Mouse (Mus musculus) midbrain, embryonic 15.5 days (tissue): Measurements from ENCODE around the gene Hlx. TPM values are rescaled to one million over a fixed set of nuclear protein-coding genes. Genes with fewer than 3 reads are reported as not detected.

Experiments used
- ATAC-seq: fragments of 200-750 bp; cut with Nextera tagmentation; replicated peaks from 2 replicates; pipeline ENCODE4 v1.8.0; 2017; ENCODE audit warnings: moderate TSS enrichment
- H3K27ac ChIP-seq: fragments of 300-500 bp; sonication (generic); 2 replicates; pipeline ENCODE4 v1.5.1; 2015; ENCODE audit warnings: mild to moderate bottlenecking, inconsistent platforms
- H3K27me3 ChIP-seq: fragments of 300-500 bp; sonication (generic); replicated peaks from 2 replicates; pipeline ENCODE4 v1.6.1; 2015; ENCODE audit warnings: inconsistent platforms
- H3K36me3 ChIP-seq: fragments of 300-500 bp; sonication (generic); replicated peaks from 2 replicates; pipeline ENCODE4 v1.6.1; 2015; ENCODE audit warnings: inconsistent platforms
- H3K4me1 ChIP-seq: fragments of 300-500 bp; sonication (generic); 2 replicates; pipeline ENCODE4 v1.6.1; 2015; ENCODE audit warnings: inconsistent platforms
- H3K4me2 ChIP-seq: fragments of 300-500 bp; sonication (generic); 2 replicates; pipeline ENCODE4 v1.6.1; 2015; ENCODE audit warnings: inconsistent platforms, mild to moderate bottlenecking, moderate library complexity
- H3K4me3 ChIP-seq: fragments of 300-500 bp; sonication (generic); 2 replicates; pipeline ENCODE4 v1.5.1; 2015; ENCODE audit warnings: mild to moderate bottlenecking, inconsistent platforms
- H3K9ac ChIP-seq: fragments of 300-500 bp; sonication (generic); 2 replicates; pipeline ENCODE4 v1.6.1; 2015; ENCODE audit warnings: mild to moderate bottlenecking, inconsistent platforms
- H3K9me3 ChIP-seq: fragments of 300-500 bp; sonication (generic); 2 replicates; pipeline ENCODE4 v1.6.1; 2016; ENCODE audit warnings: inconsistent platforms
- WGBS: fragments of 180-500 bp; shearing (Covaris S2); methylation state at CpG from one replicate; pipeline ENCODE4 v1.1.7; 2015; ENCODE audit warnings: mixed read lengths; 5-methylcytosine and 5-hydroxymethylcytosine counted together
- polyA plus RNA-seq: library from polyadenylated mRNA; unstranded; fragments of >200 nt; fragmentation: Nextera tagmentation; extraction: Ambion mirVana; gene quantifications from 2 replicates; pipeline ENCODE4 v1.2.1, GENCODE M21; 2015

The Hlx gene
- polyA plus RNA-seq, 1 experiment from 2014 or later, result 2.2 TPM

- Histone ChIP-seq H3K9me3 (no peaks in the 10 kb centered on the region), H3K4me1 (peaks cover 3% of the 10 kb centered on the region; the same call in 1 of the 2 replicates), H3K27ac (no peak overlapping the region), H3K4me3 (no peak overlapping the region), H3K36me3 (no peaks in the 10 kb centered on the region), H3K27me3 (peaks cover 97% of the 10 kb centered on the region), H3K9ac (no peak overlapping the region), H3K4me2 (peak overlapping the region; percentile 26)
- no peak for ATAC-seq
- under 1% methylated on average over 41 of the region's 41 CpGs for WGBS
Observed at GRCm38 (mm10) chr1:184718261-184719120, 13.9 kb downstream of the Hlx start.

GRCm38 (mm10) chr1:184717691-184718200, 14.7 kb downstream of the Hlx start:
- WGBS, result under 1% methylated on average over 12 of the region's 12 CpGs
- Histone ChIP-seq H3K9ac (no peak overlapping the region), H3K4me3 (no peak overlapping the region), H3K36me3 (no peaks in the 10 kb centered on the region), H3K4me2 (no peak overlapping the region), H3K4me1 (peaks cover 3% of the 10 kb centered on the region; the same call in 1 of the 2 replicates), H3K27ac (no peak overlapping the region), H3K9me3 (no peaks in the 10 kb centered on the region), H3K27me3 (peaks cover 95% of the 10 kb centered on the region)
- no peak for ATAC-seq

- H3K9ac ChIP-seq, result no peak overlapping the region
- no peak overlapping the region for H3K4me3 ChIP-seq
- no peak for ATAC-seq
- H3K36me3 ChIP-seq, result no peaks in the 10 kb centered on the region
- no peak overlapping the region for H3K27ac ChIP-seq
- peaks cover 3% of the 10 kb centered on the region; the same call in 1 of the 2 replicates for H3K4me1 ChIP-seq
- WGBS, result 1% methylated on average over 18 of the region's 18 CpGs
- no peak overlapping the region for H3K4me2 ChIP-seq
- H3K9me3 ChIP-seq, result no peaks in the 10 kb centered on the region
- peaks cover 88% of the 10 kb centered on the region for H3K27me3 ChIP-seq
Observed at GRCm38 (mm10) chr1:184717016-184717568, 15.3 kb downstream of the Hlx start.

GRCm38 (mm10) chr1:184716117-184716516, 16.3 kb downstream of the Hlx start:
- Histone ChIP-seq H3K27ac (no peak overlapping the region), H3K4me2 (no peak overlapping the region), H3K9ac (no peak overlapping the region), H3K27me3 (peaks cover 78% of the 10 kb centered on the region), H3K36me3 (no peaks in the 10 kb centered on the region), H3K9me3 (no peaks in the 10 kb centered on the region), H3K4me3 (no peak overlapping the region), H3K4me1 (peaks cover 3% of the 10 kb centered on the region; the same call in 1 of the 2 replicates)
- no peak for ATAC-seq
- 3% methylated on average over 6 of the region's 6 CpGs for WGBS

- WGBS, result 26% methylated on average over 6 of the region's 6 CpGs
- Histone ChIP-seq H3K4me3 (no peak overlapping the region), H3K9ac (no peak overlapping the region), H3K36me3 (no peaks in the 10 kb centered on the region), H3K27me3 (peaks cover 74% of the 10 kb centered on the region), H3K4me2 (no peak overlapping the region), H3K4me1 (peaks cover 3% of the 10 kb centered on the region; the same call in 1 of the 2 replicates), H3K9me3 (no peaks in the 10 kb centered on the region), H3K27ac (no peak overlapping the region)
- ATAC-seq, result no peak
Observed at GRCm38 (mm10) chr1:184715693-184716092, 16.7 kb downstream of the Hlx start.

- no peaks in the 10 kb centered on the region for H3K36me3 ChIP-seq
- H3K9me3 ChIP-seq, result no peaks in the 10 kb centered on the region
- peaks cover 3% of the 10 kb centered on the region; the same call in 1 of the 2 replicates for H3K4me1 ChIP-seq
- ATAC-seq, result no peak
- WGBS, result 35% methylated on average over 3 of the region's 3 CpGs
- H3K4me2 ChIP-seq, result no peak overlapping the region
- H3K27me3 ChIP-seq, result peaks cover 62% of the 10 kb centered on the region
- no peak overlapping the region for H3K4me3 ChIP-seq
- no peak overlapping the region for H3K27ac ChIP-seq
- no peak overlapping the region for H3K9ac ChIP-seq
Observed at GRCm38 (mm10) chr1:184714515-184714914, 17.9 kb downstream of the Hlx start.

GRCm38 (mm10) chr1:184713716-184714115, 18.7 kb downstream of the Hlx start:
- no peak overlapping the region for H3K9ac ChIP-seq
- no peak for ATAC-seq
- H3K27me3 ChIP-seq, result peaks cover 54% of the 10 kb centered on the region
- peaks cover 3% of the 10 kb centered on the region; the same call in 1 of the 2 replicates for H3K4me1 ChIP-seq
- no peak overlapping the region for H3K4me3 ChIP-seq
- H3K36me3 ChIP-seq, result no peaks in the 10 kb centered on the region
- H3K9me3 ChIP-seq, result no peaks in the 10 kb centered on the region
- H3K4me2 ChIP-seq, result no peak overlapping the region
- 67% methylated on average over 5 of the region's 5 CpGs for WGBS
- no peak overlapping the region for H3K27ac ChIP-seq

GRCm38 (mm10) chr1:184707532-184708248, 24.7 kb downstream of the Hlx start:
- WGBS, result 62% methylated on average over 4 of the region's 4 CpGs

GRCm38 (mm10) chr1:184704901-184705300, 27.5 kb downstream of the Hlx start:
- Histone ChIP-seq H3K36me3 (no peaks in the 10 kb centered on the region), H3K4me1 (no peaks in the 10 kb centered on the region), H3K4me3 (no peak overlapping the region), H3K9ac (no peak overlapping the region), H3K4me2 (no peak overlapping the region), H3K27me3 (no peaks in the 10 kb centered on the region), H3K27ac (no peak overlapping the region), H3K9me3 (no peaks in the 10 kb centered on the region)
- WGBS, result 38% methylated on average over 3 of the region's 3 CpGs
- no peak for ATAC-seq

More at GRCm38 (mm10) chr1:184707532-184708248, 24.7 kb downstream of the Hlx start:
- H3K4me2 ChIP-seq, result no peak overlapping the region
- no peak overlapping the region for H3K27ac ChIP-seq
- H3K27me3 ChIP-seq, result no peaks in the 10 kb centered on the region
- no peak overlapping the region for H3K4me3 ChIP-seq
- ATAC-seq, result no peak
- no peaks in the 10 kb centered on the region for H3K4me1 ChIP-seq
- no peaks in the 10 kb centered on the region for H3K36me3 ChIP-seq
- no peak overlapping the region for H3K9ac ChIP-seq
- no peaks in the 10 kb centered on the region for H3K9me3 ChIP-seq

GRCm38 (mm10) chr1:184699295-184699694, 33.1 kb downstream of the Hlx start:
- H3K4me2 ChIP-seq, result no peak overlapping the region
- ATAC-seq, result no peak
- no peaks in the 10 kb centered on the region for H3K27me3 ChIP-seq
- 98% methylated on average over 1 of the region's 1 CpGs for WGBS
- no peaks in the 10 kb centered on the region for H3K36me3 ChIP-seq
- no peak overlapping the region for H3K9ac ChIP-seq
- H3K9me3 ChIP-seq, result no peaks in the 10 kb centered on the region
- H3K4me1 ChIP-seq, result no peaks in the 10 kb centered on the region
- H3K4me3 ChIP-seq, result no peak overlapping the region
- H3K27ac ChIP-seq, result no peak overlapping the region

GRCm38 (mm10) chr1:184695451-184695850, 37.0 kb downstream of the Hlx start:
- no peak overlapping the region for H3K4me2 ChIP-seq
- no peak overlapping the region for H3K9ac ChIP-seq
- H3K4me1 ChIP-seq, result no peaks in the 10 kb centered on the region
- 86% methylated on average over 2 of the region's 2 CpGs for WGBS
- no peak for ATAC-seq
- no peaks in the 10 kb centered on the region for H3K27me3 ChIP-seq
- no peak overlapping the region for H3K4me3 ChIP-seq
- no peak overlapping the region for H3K27ac ChIP-seq
- no peaks in the 10 kb centered on the region for H3K36me3 ChIP-seq
- no peaks in the 10 kb centered on the region for H3K9me3 ChIP-seq
